Mouse (Mus musculus) kidney, adult 2 months (tissue): ENCODE results near the gene Tsfm.

Source experiments
- CTCF ChIP-seq: fragments of 200-500 bp; conservative IDR thresholded peaks from 2 replicates; pipeline ENCODE4 v1.5.1; 2011; ENCODE audit warnings: low read depth, mild to moderate bottlenecking, control low read depth, low read length, moderate library complexity, mixed read lengths; ENCODE audit not compliant: insufficient read depth, insufficient read length
- POLR2A ChIP-seq: fragments of 200-500 bp; IDR thresholded peaks from one replicate; pipeline ENCODE4 v1.6.1; 2011; ENCODE audit warnings: low read depth, low read length, control low read depth

DNA sequence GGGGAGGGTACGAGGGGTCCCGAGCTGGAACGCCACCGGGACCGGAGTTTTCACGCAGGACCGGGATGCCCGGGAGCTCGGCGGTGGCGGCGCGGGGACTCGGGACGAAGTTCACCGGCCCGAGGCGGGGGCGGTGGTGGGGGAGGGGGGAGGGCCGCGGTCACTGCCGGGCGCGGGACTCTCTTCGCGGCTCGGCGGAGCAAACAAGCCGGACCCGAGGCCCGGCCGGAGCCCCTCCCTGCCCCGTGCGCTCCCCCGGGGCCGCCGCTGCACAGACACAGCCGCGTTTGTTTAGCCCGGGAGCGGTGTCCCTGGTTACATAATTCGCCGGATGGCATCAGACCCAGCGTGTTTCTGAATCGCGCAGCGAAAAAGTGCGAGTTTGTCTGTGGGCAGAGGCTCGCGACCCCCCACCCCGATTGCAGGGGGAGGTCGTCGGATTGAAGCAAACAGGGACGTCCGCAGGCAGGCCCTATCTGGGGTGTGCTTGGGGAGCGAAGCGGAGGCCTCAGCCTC, 50.9 kb downstream of the Tsfm start:
- no peak for TF ChIP-seq CTCF
- TF ChIP-seq POLR2A, result no peak
